Mouse (Mus musculus): ENCODE data around the gene Tarbp1. TPM values are rescaled to one million over a fixed set of nuclear protein-coding genes. Genes with fewer than 3 reads are reported as not detected.
A peak's percentile ranks its signal among the peaks of the same experiment; 100 is the strongest.

The Tarbp1 gene
- polyA plus RNA-seq, 1 experiment from 2014 or later = 1.6 TPM

GRCm38 (mm10) chr8:126504492-126505182 is 29.8 kb upstream of the Tarbp1 start:
- ATAC-seq (ENCODE audit: low read depth) = no peak
- 78% methylated on average over 16 of the region's 16 CpGs for WGBS
- H3K4me3 ChIP-seq = no peak overlapping the region

GRCm38 (mm10) chr8:126502722-126503121 is 27.9 kb upstream of the Tarbp1 start:
- no peaks in the 10 kb centered on the region for H3K27me3 ChIP-seq
- H3K4me1 ChIP-seq (replicated peaks) = peaks cover 10% of the 10 kb centered on the region
- peaks cover 3% of the 10 kb centered on the region; the same call in 1 of the 2 replicates for H3K9me3 ChIP-seq
- no peak overlapping the region for H3K9ac ChIP-seq
- no peak for ATAC-seq (ENCODE audit: low read depth)
- no peaks in the 10 kb centered on the region for H3K36me3 ChIP-seq
- 54% methylated on average over 2 of the region's 2 CpGs for WGBS
- no peak overlapping the region for H3K4me3 ChIP-seq
- H3K27ac ChIP-seq (replicated peaks) = no peak overlapping the region
- no peak overlapping the region for H3K4me2 ChIP-seq

More at GRCm38 (mm10) chr8:126504492-126505182, 29.8 kb upstream of the Tarbp1 start:
- Histone ChIP-seq H3K4me2 (no peak overlapping the region), H3K4me1 (replicated peaks) (no peaks in the 10 kb centered on the region), H3K27ac (replicated peaks) (no peak overlapping the region), H3K9ac (no peak overlapping the region), H3K27me3 (no peaks in the 10 kb centered on the region), H3K36me3 (no peaks in the 10 kb centered on the region), H3K9me3 (peaks cover 3% of the 10 kb centered on the region; the same call in 1 of the 2 replicates)

- no peaks in the 10 kb centered on the region for H3K27me3 ChIP-seq
- H3K4me3 ChIP-seq = no peak overlapping the region
- H3K9ac ChIP-seq = no peak overlapping the region
- no peaks in the 10 kb centered on the region for H3K9me3 ChIP-seq
- no peaks in the 10 kb centered on the region for H3K36me3 ChIP-seq
- WGBS = 99% methylated on average over 2 of the region's 2 CpGs
- H3K4me1 ChIP-seq (replicated peaks) = peaks cover 12% of the 10 kb centered on the region
- H3K4me2 ChIP-seq = no peak overlapping the region
- ATAC-seq (ENCODE audit: low read depth) = no peak
- no peak overlapping the region for H3K27ac ChIP-seq (replicated peaks)
Measured at GRCm38 (mm10) chr8:126499371-126499770, 24.5 kb upstream of the Tarbp1 start.

GRCm38 (mm10) chr8:126498465-126498864 is 23.6 kb upstream of the Tarbp1 start:
- Histone ChIP-seq H3K27me3 (no peaks in the 10 kb centered on the region), H3K36me3 (no peaks in the 10 kb centered on the region), H3K9me3 (no peaks in the 10 kb centered on the region), H3K4me2 (peak overlapping the region; percentile 62), H3K4me1 (replicated peaks) (peaks cover 12% of the 10 kb centered on the region), H3K27ac (replicated peaks) (peak overlapping the region; percentile 86; the same call in 1 of the 2 replicates), H3K9ac (peak overlapping the region; percentile 45; the same call in 1 of the 2 replicates), H3K4me3 (no peak overlapping the region)
- 34% methylated on average over 6 of the region's 6 CpGs for WGBS
- 0 out of 2 replicates have a peak, but pooled peaks have one; percentile 2 for ATAC-seq (ENCODE audit: low read depth)

GRCm38 (mm10) chr8:126497541-126498428 is 22.9 kb upstream of the Tarbp1 start:
- H3K9me3 ChIP-seq = no peaks in the 10 kb centered on the region
- ATAC-seq (ENCODE audit: low read depth) = peak; percentile 94
- peak overlapping the region; percentile 70 for H3K9ac ChIP-seq
- H3K4me3 ChIP-seq = peak overlapping the region; percentile 38
- no peaks in the 10 kb centered on the region for H3K27me3 ChIP-seq
- peak overlapping the region; percentile 62 for H3K4me2 ChIP-seq
- WGBS = 7% methylated on average over 27 of the region's 27 CpGs
- H3K27ac ChIP-seq (replicated peaks) = peak overlapping the region; percentile 86
- H3K4me1 ChIP-seq (replicated peaks) = peaks cover 12% of the 10 kb centered on the region
- no peaks in the 10 kb centered on the region for H3K36me3 ChIP-seq

GRCm38 (mm10) chr8:126496915-126497314 is 22.1 kb upstream of the Tarbp1 start:
- Histone ChIP-seq H3K4me3 (no peak overlapping the region), H3K27me3 (no peaks in the 10 kb centered on the region), H3K4me2 (no peak overlapping the region), H3K27ac (replicated peaks) (no peak overlapping the region), H3K9ac (peak overlapping the region; percentile 9; the same call in 1 of the 2 replicates), H3K36me3 (no peaks in the 10 kb centered on the region), H3K4me1 (replicated peaks) (peaks cover 12% of the 10 kb centered on the region), H3K9me3 (no peaks in the 10 kb centered on the region)
- WGBS = 85% methylated on average over 5 of the region's 5 CpGs
- no peak for ATAC-seq (ENCODE audit: low read depth)

GRCm38 (mm10) chr8:126495461-126495860 is 20.6 kb upstream of the Tarbp1 start:
- Histone ChIP-seq H3K9me3 (no peaks in the 10 kb centered on the region), H3K4me3 (no peak overlapping the region), H3K4me1 (replicated peaks) (peaks cover 12% of the 10 kb centered on the region), H3K36me3 (no peaks in the 10 kb centered on the region), H3K27ac (replicated peaks) (no peak overlapping the region), H3K27me3 (no peaks in the 10 kb centered on the region), H3K4me2 (no peak overlapping the region), H3K9ac (no peak overlapping the region)
- ATAC-seq (ENCODE audit: low read depth) = no peak
- WGBS = 86% methylated on average over 12 of the region's 12 CpGs

- no peaks in the 10 kb centered on the region for H3K36me3 ChIP-seq
- 73% methylated on average over 15 of the region's 15 CpGs for WGBS
- H3K27me3 ChIP-seq = no peaks in the 10 kb centered on the region
- H3K4me1 ChIP-seq (replicated peaks) = peaks cover 12% of the 10 kb centered on the region
- H3K4me3 ChIP-seq = no peak overlapping the region
- H3K9ac ChIP-seq = no peak overlapping the region
- H3K9me3 ChIP-seq = no peaks in the 10 kb centered on the region
- H3K4me2 ChIP-seq = no peak overlapping the region
- no peak for ATAC-seq (ENCODE audit: low read depth)
- H3K27ac ChIP-seq (replicated peaks) = no peak overlapping the region
Measured at GRCm38 (mm10) chr8:126494160-126495110, 19.6 kb upstream of the Tarbp1 start.

- H3K4me2 ChIP-seq = no peak overlapping the region
- peak; percentile 70 for ATAC-seq (ENCODE audit: low read depth)
- no peaks in the 10 kb centered on the region for H3K36me3 ChIP-seq
- H3K4me3 ChIP-seq = no peak overlapping the region
- 12% methylated on average over 5 of the region's 5 CpGs for WGBS
- H3K27ac ChIP-seq (replicated peaks) = no peak overlapping the region
- no peaks in the 10 kb centered on the region for H3K9me3 ChIP-seq
- H3K9ac ChIP-seq = no peak overlapping the region
- 0 out of 2 replicates have a peak, but pooled peaks cover 3% of the 10 kb centered on the region for H3K4me1 ChIP-seq (replicated peaks)
- H3K27me3 ChIP-seq = no peaks in the 10 kb centered on the region; the same call in 1 of the 2 replicates
Measured at GRCm38 (mm10) chr8:126482938-126483337, 8.1 kb upstream of the Tarbp1 start.

GRCm38 (mm10) chr8:126482348-126482720 is 7.5 kb upstream of the Tarbp1 start:
- no peak overlapping the region for H3K4me3 ChIP-seq
- 0 out of 2 replicates have a peak, but pooled peaks cover 3% of the 10 kb centered on the region for H3K4me1 ChIP-seq (replicated peaks)
- ATAC-seq (ENCODE audit: low read depth) = no peak
- H3K9me3 ChIP-seq = no peaks in the 10 kb centered on the region
- H3K4me2 ChIP-seq = no peak overlapping the region
- no peaks in the 10 kb centered on the region for H3K36me3 ChIP-seq
- no peak overlapping the region for H3K9ac ChIP-seq
- no peaks in the 10 kb centered on the region; the same call in 1 of the 2 replicates for H3K27me3 ChIP-seq
- WGBS = 73% methylated on average over 2 of the region's 2 CpGs
- H3K27ac ChIP-seq (replicated peaks) = no peak overlapping the region
